Mouse (Mus musculus) CH12.LX (cell line): ENCODE results near the gene Nxn.

ENCODE experiments used
- CTCF ChIP-seq, 2 experiments: IDR thresholded peaks in 1 of 2; conservative IDR thresholded peaks in 1 of 2; 2 replicates each; pipeline ENCODE4 v1.5.1; 2011 to 2012; ENCODE audit warnings: low read depth in 2 of 2, low read length in 2 of 2, improper control_type of control experiment in 1 of 2, inconsistent platforms in 1 of 2, mild to moderate bottlenecking in 1 of 2, moderate library complexity in 1 of 2
- EP300 ChIP-seq: IDR thresholded peaks from 2 replicates; pipeline ENCODE4 v1.6.1; 2011; ENCODE audit warnings: low read length, improper control_type of control experiment
- MAFK ChIP-seq: IDR thresholded peaks from 2 replicates; pipeline ENCODE4 v1.6.1; 2011; ENCODE audit warnings: low read length, improper control_type of control experiment; ENCODE audit not compliant: insufficient replicate concordance
- RAD21 ChIP-seq: IDR thresholded peaks from 2 replicates; pipeline ENCODE4 v1.6.1; 2011; ENCODE audit warnings: low read depth, mild to moderate bottlenecking, low read length, improper control_type of control experiment, moderate library complexity

- no peak for TF ChIP-seq EP300
- TF ChIP-seq MAFK, result no peak
- no peak for TF ChIP-seq RAD21
- TF ChIP-seq CTCF (conservative IDR thresholded peaks at IDR 0.05 in 1 of 2, IDR thresholded peaks at IDR 0.05 in 1 of 2; ENCODE audit: low read depth in 2 of 2, low read length in 2 of 2), result no peak
Observed at GRCm38 (mm10) chr11:76381201-76381885, 17.6 kb downstream of the Nxn start.
